Mouse (Mus musculus) intestine, postnatal 0 days (tissue): ENCODE data around the gene Gpr157. TPM values are rescaled to one million over a fixed set of nuclear protein-coding genes. Genes with fewer than 3 reads are reported as not detected.

Source experiments
- ATAC-seq: fragments of 200-750 bp; cut with Nextera tagmentation; 2 replicates; pipeline ENCODE4 v1.8.0; 2017; ENCODE audit warnings: mild to moderate bottlenecking, moderate TSS enrichment, moderate library complexity
- H3K27ac ChIP-seq: fragments of 300-500 bp; sonication (generic); 2 replicates; pipeline ENCODE4 v1.5.1; 2014; ENCODE audit warnings: mild to moderate bottlenecking, low read depth, low read length, moderate library complexity
- H3K27me3 ChIP-seq: fragments of 300-500 bp; sonication (generic); replicated peaks from 2 replicates; pipeline ENCODE4 v1.6.1; 2014; ENCODE audit warnings: low read length, mixed read lengths; ENCODE audit not compliant: control insufficient read depth, insufficient read depth
- H3K36me3 ChIP-seq: fragments of 300-500 bp; sonication (generic); 2 replicates; pipeline ENCODE4 v1.6.1; 2014; ENCODE audit warnings: mild to moderate bottlenecking, moderate library complexity; ENCODE audit not compliant: control insufficient read depth, insufficient read depth
- H3K4me1 ChIP-seq: fragments of 300-500 bp; sonication (generic); replicated peaks from 2 replicates; pipeline ENCODE4 v1.6.1; 2014; ENCODE audit warnings: antibody characterized with exemption, low read length, mixed read lengths; ENCODE audit not compliant: control insufficient read depth, insufficient read depth
- H3K4me2 ChIP-seq: fragments of 300-500 bp; sonication (generic); replicated peaks from 2 replicates; pipeline ENCODE4 v1.6.1; 2014; ENCODE audit warnings: low read depth, mild to moderate bottlenecking, moderate library complexity
- H3K4me3 ChIP-seq: fragments of 300-500 bp; sonication (generic); 2 replicates; pipeline ENCODE4 v1.5.1; 2014; ENCODE audit warnings: low read depth, low read length
- H3K9ac ChIP-seq: fragments of 300-500 bp; sonication (generic); 2 replicates; pipeline ENCODE4 v1.6.1; 2014; ENCODE audit warnings: mild to moderate bottlenecking, low read depth, low read length
- H3K9me3 ChIP-seq: fragments of 300-500 bp; sonication (generic); 2 replicates; pipeline ENCODE4 v1.6.1; 2016; ENCODE audit warnings: mixed run types; ENCODE audit not compliant: control insufficient read depth
- CTCF ChIP-seq: sonication (generic); IDR thresholded peaks from 2 replicates; pipeline ENCODE4 v1.5.1; 2016; ENCODE audit warnings: low read depth, mild to moderate bottlenecking, control low read depth, antibody characterized with exemption, moderate library complexity
- WGBS: fragments of 180-500 bp; shearing (Covaris S2); extraction: QIAGEN DNeasy Blood & Tissue Kit; methylation state at CpG from one replicate; pipeline ENCODE4 v1.1.7; 2014; 5-methylcytosine and 5-hydroxymethylcytosine counted together
- polyA plus RNA-seq: library from polyadenylated mRNA; unstranded; fragments of >200 nt; fragmentation: Nextera tagmentation; extraction: Ambion mirVana; gene quantifications from 2 replicates; pipeline ENCODE4 v1.2.1, GENCODE M21; 2015

Gpr157 gene
- polyA plus RNA-seq, 1 experiment from 2014 or later: 2.5 TPM

DNA sequence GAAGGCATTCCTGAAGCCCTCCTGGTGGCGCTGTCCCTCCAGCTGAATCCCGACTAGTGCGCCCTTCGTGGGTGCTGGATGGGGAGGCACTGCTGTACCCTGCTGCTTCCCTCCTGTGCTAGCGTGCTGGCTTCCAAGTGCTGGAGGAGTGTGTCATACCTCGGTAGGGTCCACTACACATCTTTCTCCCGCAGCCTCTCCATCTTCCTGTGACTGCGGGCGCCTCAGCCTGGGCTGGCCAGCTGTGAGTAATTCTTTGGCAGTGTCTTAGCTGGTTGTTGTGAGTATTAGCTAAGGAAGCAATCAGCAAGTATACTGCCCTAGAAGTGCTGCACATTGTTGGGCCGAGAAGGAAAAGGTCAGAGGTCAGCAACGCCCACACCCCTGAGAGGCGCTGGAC is 18.9 kb upstream of the Gpr157 start:
- Histone ChIP-seq H3K4me3 (no peak overlapping the region), H3K36me3 (no peaks in the 10 kb centered on the region), H3K9ac (no peak overlapping the region), H3K27me3 (no peaks in the 10 kb centered on the region), H3K4me1 (no peaks in the 10 kb centered on the region), H3K27ac (no peak overlapping the region), H3K4me2 (no peak overlapping the region), H3K9me3 (no peaks in the 10 kb centered on the region)
- no peak for ATAC-seq
- 80% methylated on average over 12 of the region's 12 CpGs for WGBS
- TF ChIP-seq CTCF: no peak; the same call in 1 of the 2 replicates

DNA sequence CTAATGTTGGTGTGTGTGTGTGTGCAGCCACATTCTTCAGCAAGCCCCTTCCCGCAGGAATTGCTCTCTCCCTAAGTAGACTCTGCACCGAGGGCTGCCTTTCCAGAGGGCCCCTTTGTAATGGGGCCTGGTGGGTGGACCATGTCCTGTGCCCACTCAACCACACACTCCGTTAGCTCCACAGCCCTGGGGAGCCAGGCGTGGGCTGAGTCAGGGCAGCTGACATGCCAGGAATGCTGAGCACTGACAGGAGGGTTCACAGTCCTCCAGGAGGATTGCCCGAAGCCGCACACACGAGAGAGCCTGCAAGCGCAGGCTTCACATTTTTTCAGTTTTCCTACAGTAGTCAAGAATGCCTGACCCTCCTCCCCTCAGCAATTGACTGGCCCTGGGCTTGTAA is 17.0 kb upstream of the Gpr157 start:
- TF ChIP-seq CTCF: no peak
- Histone ChIP-seq H3K4me3 (no peak overlapping the region), H3K27ac (no peak overlapping the region), H3K9me3 (no peaks in the 10 kb centered on the region), H3K4me1 (no peaks in the 10 kb centered on the region), H3K27me3 (no peaks in the 10 kb centered on the region), H3K36me3 (no peaks in the 10 kb centered on the region), H3K9ac (no peak overlapping the region), H3K4me2 (no peak overlapping the region)
- 45% methylated on average over 8 of the region's 8 CpGs for WGBS
- peak; percentile 34; the same call in 1 of the 2 replicates for ATAC-seq

DNA sequence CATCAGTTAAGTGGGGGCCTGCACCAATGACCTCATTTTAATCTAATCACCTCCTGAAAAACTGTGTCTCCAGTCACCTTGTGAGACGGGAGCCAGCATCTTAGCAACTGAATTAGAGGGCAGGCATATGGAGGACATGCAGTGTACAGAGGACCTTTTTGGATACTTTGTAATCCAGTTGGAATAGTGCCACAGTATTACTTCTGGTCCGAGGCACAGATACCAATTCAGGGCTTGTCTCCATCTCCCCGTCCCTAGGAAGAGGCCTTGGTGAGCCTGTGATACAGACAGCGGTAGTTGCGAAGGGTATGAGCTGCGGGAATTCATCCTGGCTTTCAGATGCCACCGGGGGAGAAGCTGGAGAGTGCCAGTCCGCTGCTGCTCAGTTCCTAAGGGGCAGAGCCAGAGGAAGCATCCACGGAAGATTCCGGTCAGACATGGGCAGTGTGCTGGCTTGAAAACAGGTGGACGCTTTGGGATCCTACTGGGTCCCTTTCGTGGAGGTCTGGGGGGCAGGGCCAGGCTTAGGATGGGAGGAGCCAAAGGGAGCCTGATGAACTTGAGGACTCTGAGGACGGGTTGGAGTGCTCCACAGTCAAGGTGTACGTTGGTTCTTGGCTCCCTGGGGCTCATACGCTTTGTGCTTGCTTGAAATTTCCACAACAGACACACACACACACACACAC is 14.6 kb upstream of the Gpr157 start:
- Histone ChIP-seq H3K27ac (no peak overlapping the region), H3K27me3 (no peaks in the 10 kb centered on the region), H3K9ac (no peak overlapping the region), H3K36me3 (no peaks in the 10 kb centered on the region), H3K4me1 (no peaks in the 10 kb centered on the region), H3K4me2 (no peak overlapping the region), H3K4me3 (no peak overlapping the region), H3K9me3 (no peaks in the 10 kb centered on the region)
- 64% methylated on average over 15 of the region's 15 CpGs for WGBS
- no peak for ATAC-seq
- TF ChIP-seq CTCF: no peak

DNA sequence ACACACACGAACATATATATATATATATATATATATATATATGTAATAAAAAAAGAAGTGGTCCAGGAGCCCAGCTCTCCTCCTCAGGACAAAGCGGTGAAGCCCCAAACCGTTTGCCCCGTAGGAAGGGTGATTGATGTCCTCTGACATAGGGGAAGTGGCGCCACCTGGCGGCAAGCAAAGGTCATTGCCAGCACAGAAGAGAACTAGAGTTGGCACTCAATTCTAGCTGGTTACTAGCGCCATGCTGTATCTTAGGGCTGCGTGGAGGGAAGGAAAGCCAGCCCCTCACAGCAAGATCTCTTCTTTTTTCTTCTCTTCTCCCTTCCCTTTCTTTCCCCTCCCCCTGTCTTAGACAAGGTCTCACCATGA is 14.1 kb upstream of the Gpr157 start:
- TF ChIP-seq CTCF: peak; percentile 84
- Histone ChIP-seq H3K9me3 (no peaks in the 10 kb centered on the region), H3K27me3 (no peaks in the 10 kb centered on the region), H3K36me3 (no peaks in the 10 kb centered on the region), H3K4me2 (no peak overlapping the region), H3K27ac (no peak overlapping the region), H3K4me3 (no peak overlapping the region), H3K9ac (no peak overlapping the region), H3K4me1 (no peaks in the 10 kb centered on the region)
- ATAC-seq: no peak
- 25% methylated on average over 8 of the region's 8 CpGs for WGBS

DNA sequence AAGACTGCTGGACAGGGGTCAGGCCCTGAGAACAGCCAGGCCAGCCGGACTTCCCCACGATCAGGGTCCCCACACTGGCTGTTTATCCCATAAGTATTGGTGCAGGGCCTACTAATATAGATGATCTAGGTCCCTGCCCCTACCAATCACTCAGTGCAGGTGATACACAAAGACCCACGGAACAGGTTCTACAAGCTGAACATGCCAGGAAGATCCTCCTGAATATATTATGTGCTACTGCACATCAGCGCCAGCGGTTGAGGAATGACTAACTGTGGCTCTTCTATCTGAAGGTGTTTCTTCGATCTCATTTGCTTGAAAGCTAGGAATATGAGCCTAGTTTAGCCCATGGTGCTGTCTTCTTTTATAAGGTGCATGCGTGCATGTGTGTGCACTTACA is 11.8 kb upstream of the Gpr157 start:
- Histone ChIP-seq H3K4me1 (no peaks in the 10 kb centered on the region), H3K9ac (no peak overlapping the region), H3K27me3 (no peaks in the 10 kb centered on the region), H3K9me3 (no peaks in the 10 kb centered on the region), H3K4me2 (no peak overlapping the region), H3K4me3 (no peak overlapping the region), H3K27ac (no peak overlapping the region), H3K36me3 (no peaks in the 10 kb centered on the region)
- 64% methylated on average over 7 of the region's 7 CpGs for WGBS
- no peak for TF ChIP-seq CTCF
- no peak for ATAC-seq

DNA sequence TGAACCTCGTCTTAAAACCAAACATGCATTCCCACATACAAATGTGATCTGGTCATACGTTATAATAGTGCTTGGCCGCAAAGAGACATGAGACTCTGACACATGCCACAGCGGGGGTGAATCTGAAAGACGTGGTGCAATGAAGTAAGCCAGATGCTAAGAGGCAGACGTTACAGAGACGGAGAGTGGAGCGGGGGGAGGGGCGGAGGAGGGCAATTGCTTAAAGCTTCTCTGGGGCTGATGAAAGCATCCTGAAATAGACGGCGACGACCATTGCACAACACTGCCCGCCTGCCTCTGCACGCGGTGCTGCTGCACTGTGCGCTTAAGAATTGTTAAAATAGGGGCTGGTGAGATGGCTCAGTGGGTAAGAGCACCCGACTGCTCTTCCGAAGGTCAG is 11.0 kb upstream of the Gpr157 start:
- H3K36me3 ChIP-seq: no peaks in the 10 kb centered on the region
- H3K4me2 ChIP-seq: no peak overlapping the region
- TF ChIP-seq CTCF: no peak
- ATAC-seq: no peak
- 46% methylated on average over 18 of the region's 18 CpGs for WGBS
- H3K27ac ChIP-seq: no peak overlapping the region
- no peaks in the 10 kb centered on the region for H3K4me1 ChIP-seq
- H3K27me3 ChIP-seq: no peaks in the 10 kb centered on the region
- no peak overlapping the region for H3K9ac ChIP-seq
- no peaks in the 10 kb centered on the region for H3K9me3 ChIP-seq
- no peak overlapping the region for H3K4me3 ChIP-seq

DNA sequence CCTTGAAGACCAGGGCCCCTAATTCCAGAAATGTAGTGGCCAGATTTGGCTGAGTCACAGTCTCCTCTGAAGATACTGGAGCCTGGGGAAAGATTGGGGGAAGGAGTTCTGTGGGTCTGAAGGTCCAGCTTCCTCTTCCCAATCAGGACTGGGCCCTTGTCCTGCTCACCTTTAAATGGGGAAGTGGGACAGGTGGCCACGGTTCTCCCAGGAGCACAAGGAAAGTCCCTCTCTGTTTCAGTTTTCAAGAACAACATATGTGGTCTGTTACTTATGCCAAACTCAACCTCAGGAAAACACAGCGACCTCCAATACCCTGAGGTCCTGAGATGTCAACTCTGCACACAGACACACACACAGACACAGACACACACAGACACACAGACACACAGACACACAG is 8.5 kb upstream of the Gpr157 start:
- Histone ChIP-seq H3K9ac (no peak overlapping the region), H3K9me3 (no peaks in the 10 kb centered on the region), H3K4me3 (no peak overlapping the region), H3K4me2 (no peak overlapping the region), H3K27ac (no peak overlapping the region), H3K27me3 (no peaks in the 10 kb centered on the region), H3K36me3 (no peaks in the 10 kb centered on the region), H3K4me1 (no peaks in the 10 kb centered on the region)
- no peak for TF ChIP-seq CTCF
- no peak for ATAC-seq
- 64% methylated on average over 2 of the region's 2 CpGs for WGBS
